Mouse (Mus musculus) heart, embryonic 13.5 days (tissue): Measurements from ENCODE around the gene Plbd1. TPM values are rescaled to one million over a fixed set of nuclear protein-coding genes. Genes with fewer than 3 reads are reported as not detected.

Experiments used
- ATAC-seq: fragments of 200-750 bp; cut with Nextera tagmentation; 2 replicates; pipeline ENCODE4 v1.8.0; 2017; ENCODE audit warnings: moderate TSS enrichment; ENCODE audit not compliant: insufficient number of reproducible peaks, low FRiP score, low TSS enrichment; ENCODE audit errors: extremely low read depth
- H3K27ac ChIP-seq: fragments of 300-500 bp; sonication (generic); replicated peaks from 2 replicates; pipeline ENCODE4 v1.5.1; 2015; ENCODE audit warnings: moderate library complexity, mild to moderate bottlenecking, inconsistent platforms
- H3K27me3 ChIP-seq: fragments of 300-500 bp; sonication (generic); replicated peaks from 2 replicates; pipeline ENCODE4 v1.6.1; 2015; ENCODE audit warnings: mild to moderate bottlenecking, inconsistent platforms
- H3K36me3 ChIP-seq: fragments of 300-500 bp; sonication (generic); 2 replicates; pipeline ENCODE4 v1.6.1; 2015; ENCODE audit warnings: mild to moderate bottlenecking, inconsistent platforms
- H3K4me1 ChIP-seq: fragments of 300-500 bp; sonication (generic); 2 replicates; pipeline ENCODE4 v1.6.1; 2015; ENCODE audit warnings: inconsistent platforms
- H3K4me2 ChIP-seq: fragments of 300-500 bp; sonication (generic); 2 replicates; pipeline ENCODE4 v1.6.1; 2015; ENCODE audit warnings: inconsistent platforms, mild to moderate bottlenecking, moderate library complexity
- H3K4me3 ChIP-seq: fragments of 300-500 bp; sonication (generic); 2 replicates; pipeline ENCODE4 v1.5.1; 2015; ENCODE audit warnings: moderate library complexity, mild to moderate bottlenecking, inconsistent platforms
- H3K9ac ChIP-seq: fragments of 300-500 bp; sonication (generic); 2 replicates; pipeline ENCODE4 v1.6.1; 2015; ENCODE audit warnings: inconsistent platforms, mild to moderate bottlenecking, moderate library complexity
- H3K9me3 ChIP-seq: fragments of 300-500 bp; sonication (generic); 2 replicates; pipeline ENCODE4 v1.6.1; 2016; ENCODE audit warnings: inconsistent platforms
- WGBS: fragments of 180-500 bp; shearing (Covaris S2); methylation state at CpG from one replicate; pipeline ENCODE4 v1.1.7; 2015; ENCODE audit warnings: mixed read lengths; 5-methylcytosine and 5-hydroxymethylcytosine counted together
- polyA plus RNA-seq: library from polyadenylated mRNA; unstranded; fragments of >200 nt; fragmentation: Nextera tagmentation; extraction: Ambion mirVana; gene quantifications from 2 replicates; pipeline ENCODE4 v1.2.1, GENCODE M21; 2015

The Plbd1 gene
- polyA plus RNA-seq, 1 experiment from 2014 or later, result 6.3 TPM

GRCm38 (mm10) chr6:136620361-136621139 lies 41.2 kb downstream of the Plbd1 start:
- H3K9ac ChIP-seq, result peak overlapping the region; percentile 57; the same call in 1 of the 2 replicates
- 36% methylated on average over 17 of the region's 17 CpGs for WGBS
- ATAC-seq, result no peak; the same call in 1 of the 2 replicates

GRCm38 (mm10) chr6:136614156-136614555 lies 47.6 kb downstream of the Plbd1 start:
- Histone ChIP-seq H3K27me3 (no peaks in the 10 kb centered on the region), H3K36me3 (peaks cover 37% of the 10 kb centered on the region), H3K9ac (no peak overlapping the region), H3K4me3 (no peak overlapping the region), H3K9me3 (peaks cover 5% of the 10 kb centered on the region; the same call in 1 of the 2 replicates), H3K4me1 (no peaks in the 10 kb centered on the region), H3K27ac (no peak overlapping the region), H3K4me2 (no peak overlapping the region)
- ATAC-seq, result no peak
- 84% methylated on average over 3 of the region's 3 CpGs for WGBS

More at GRCm38 (mm10) chr6:136620361-136621139, 41.2 kb downstream of the Plbd1 start:
- Histone ChIP-seq H3K27me3 (no peaks in the 10 kb centered on the region), H3K4me1 (0 out of 2 replicates have a peak, but pooled peaks cover 6% of the 10 kb centered on the region), H3K27ac (no peak overlapping the region), H3K36me3 (no peaks in the 10 kb centered on the region), H3K4me3 (peak overlapping the region; percentile 32), H3K9me3 (no peaks in the 10 kb centered on the region), H3K4me2 (peak overlapping the region; percentile 63)

- H3K4me1 ChIP-seq, result no peaks in the 10 kb centered on the region
- peaks cover 54% of the 10 kb centered on the region for H3K36me3 ChIP-seq
- no peak overlapping the region for H3K9ac ChIP-seq
- no peaks in the 10 kb centered on the region for H3K27me3 ChIP-seq
- no peak overlapping the region for H3K4me3 ChIP-seq
- no peak for ATAC-seq
- no peak overlapping the region for H3K27ac ChIP-seq
- H3K4me2 ChIP-seq, result no peak overlapping the region
- H3K9me3 ChIP-seq, result peaks cover 5% of the 10 kb centered on the region; the same call in 1 of the 2 replicates
- 95% methylated on average over 3 of the region's 3 CpGs for WGBS
These were observed 49.4 kb downstream of the Plbd1 start for GRCm38 (mm10) chr6:136612312-136612711.

GRCm38 (mm10) chr6:136611351-136612215 lies 50.1 kb downstream of the Plbd1 start:
- Histone ChIP-seq H3K4me3 (no peak overlapping the region), H3K9me3 (peaks cover 5% of the 10 kb centered on the region; the same call in 1 of the 2 replicates), H3K36me3 (peaks cover 61% of the 10 kb centered on the region), H3K27me3 (no peaks in the 10 kb centered on the region), H3K4me2 (no peak overlapping the region), H3K27ac (no peak overlapping the region; the same call in 1 of the 2 replicates), H3K4me1 (no peaks in the 10 kb centered on the region), H3K9ac (no peak overlapping the region)
- ATAC-seq, result no peak
- 87% methylated on average over 17 of the region's 17 CpGs for WGBS

GRCm38 (mm10) chr6:136602601-136603000 lies 59.1 kb downstream of the Plbd1 start:
- H3K27ac ChIP-seq, result no peak overlapping the region
- no peaks in the 10 kb centered on the region for H3K9me3 ChIP-seq
- H3K27me3 ChIP-seq, result no peaks in the 10 kb centered on the region
- H3K4me1 ChIP-seq, result no peaks in the 10 kb centered on the region
- H3K4me2 ChIP-seq, result no peak overlapping the region
- H3K36me3 ChIP-seq, result peaks cover 97% of the 10 kb centered on the region
- ATAC-seq, result no peak
- H3K4me3 ChIP-seq, result no peak overlapping the region
- no peak overlapping the region for H3K9ac ChIP-seq
- WGBS, result 78% methylated on average over 7 of the region's 7 CpGs

GRCm38 (mm10) chr6:136594541-136594940 lies 67.2 kb downstream of the Plbd1 start:
- H3K36me3 ChIP-seq, result peaks cover 88% of the 10 kb centered on the region
- no peaks in the 10 kb centered on the region for H3K9me3 ChIP-seq
- no peak overlapping the region for H3K4me3 ChIP-seq
- H3K9ac ChIP-seq, result no peak overlapping the region
- H3K27me3 ChIP-seq, result no peaks in the 10 kb centered on the region
- no peak overlapping the region for H3K27ac ChIP-seq
- no peak overlapping the region for H3K4me2 ChIP-seq
- no peak for ATAC-seq
- H3K4me1 ChIP-seq, result no peaks in the 10 kb centered on the region
- WGBS, result 87% methylated on average over 4 of the region's 4 CpGs

GRCm38 (mm10) chr6:136590739-136591138 lies 71.0 kb downstream of the Plbd1 start:
- Histone ChIP-seq H3K9ac (no peak overlapping the region), H3K4me3 (no peak overlapping the region)

GRCm38 (mm10) chr6:136566002-136566401 lies 95.7 kb downstream of the Plbd1 start:
- H3K9ac ChIP-seq, result no peak overlapping the region
- H3K4me2 ChIP-seq, result no peak overlapping the region
- H3K36me3 ChIP-seq, result peaks cover 85% of the 10 kb centered on the region
- peaks cover 14% of the 10 kb centered on the region for H3K9me3 ChIP-seq
- no peak overlapping the region for H3K27ac ChIP-seq
- H3K4me1 ChIP-seq, result no peaks in the 10 kb centered on the region
- H3K4me3 ChIP-seq, result no peak overlapping the region
- no peaks in the 10 kb centered on the region for H3K27me3 ChIP-seq
- WGBS, result 82% methylated on average over 5 of the region's 5 CpGs
- ATAC-seq, result no peak

More at GRCm38 (mm10) chr6:136590739-136591138, 71.0 kb downstream of the Plbd1 start:
- no peaks in the 10 kb centered on the region for H3K4me1 ChIP-seq
- no peak overlapping the region for H3K27ac ChIP-seq
- peaks cover 81% of the 10 kb centered on the region for H3K36me3 ChIP-seq
- 91% methylated on average over 4 of the region's 4 CpGs for whole genome bisulfite sequencing
- no peaks in the 10 kb centered on the region for H3K9me3 ChIP-seq
- ATAC-seq, result no peak
- no peaks in the 10 kb centered on the region for H3K27me3 ChIP-seq
- no peak overlapping the region for H3K4me2 ChIP-seq

Other genes starting within 250 kb of the Plbd1 start
- not detected in 2 replicates for gene E330021D16Rik, start 246.4 kb downstream of the Plbd1 start, polyA plus RNA-seq
- 31.6 and 33.7 TPM in 2 replicates for gene Atf7ip, start 155.8 kb downstream of the Plbd1 start, polyA plus RNA-seq
- 0.04 TPM in 2 replicates for gene Gucy2c, start 119.8 kb upstream of the Plbd1 start, polyA plus RNA-seq
- 0.11 and 0.34 TPM in 2 replicates for gene Hist4h4, start 142.5 kb upstream of the Plbd1 start, polyA plus RNA-seq
- 75.2 and 81.2 TPM in 2 replicates for gene H2afj, start 146.3 kb upstream of the Plbd1 start, polyA plus RNA-seq
- 1.2 and 1.9 TPM in 2 replicates for gene BC049715, start 165.7 kb upstream of the Plbd1 start, polyA plus RNA-seq
- gene Wbp11, start 166.3 kb upstream of the Plbd1 start, polyA plus RNA-seq, result 70.6 and 71.1 TPM in 2 replicates
- gene Smco3, start 173.5 kb upstream of the Plbd1 start, polyA plus RNA-seq, result 0.20 TPM in 1 of 2 replicates, not detected in the other
- gene Art4, start 195.8 kb upstream of the Plbd1 start, polyA plus RNA-seq, result 13.3 and 15.6 TPM in 2 replicates
- gene Mgp, start 213.9 kb upstream of the Plbd1 start, polyA plus RNA-seq, result 290 and 310 TPM in 2 replicates